9 mouse cellular contexts compared by ENCODE assay signal in the genomic region with DNA sequence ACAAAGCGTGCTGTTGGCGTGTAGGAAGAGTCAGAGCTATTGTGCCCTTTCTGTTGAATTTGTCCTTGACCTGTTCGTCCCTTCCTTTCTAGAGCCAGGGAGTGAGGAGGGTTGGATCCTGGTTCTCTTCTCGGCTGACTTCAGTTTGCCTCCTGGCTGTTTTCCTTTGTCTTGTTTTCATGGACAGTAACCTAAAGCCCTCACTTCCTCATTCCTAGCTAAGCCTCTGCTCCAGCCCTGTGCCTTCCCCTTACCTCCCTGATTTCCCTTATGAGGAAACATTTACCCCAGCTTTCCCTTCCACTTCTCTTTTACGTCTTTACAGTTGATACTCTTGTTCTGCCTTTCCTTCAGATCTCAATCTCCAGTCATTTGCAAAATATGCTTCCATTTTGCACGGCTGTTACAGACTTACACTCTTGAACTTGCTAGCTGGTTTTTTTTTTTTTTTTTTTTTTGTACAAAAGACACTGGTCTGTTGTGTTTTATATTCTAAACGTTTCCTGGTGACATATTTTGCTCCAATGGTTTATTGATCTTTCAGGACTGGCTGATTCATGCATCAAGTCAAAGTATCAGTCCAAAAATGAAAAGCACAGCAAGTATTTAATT. TPM values are rescaled to one million over a fixed set of nuclear protein-coding genes. Genes with fewer than 3 reads are reported as not detected.
DNase-seq lines count a peak whose midpoint lies in the region; ATAC-seq lines count a peak whose summit lies in the region.
"Had no signal": no experiment of that assay in that cellular context is flagged by ENCODE, and none has a peak within 500 bp of the region (broad histone marks: within the 10 kb centered on the region; RNA-seq: fewer than 3 reads in every experiment).

No protein-coding gene starts in this region.

- peaks cover 16% of the 10 kb centered on the region for H3K4me1 ChIP-seq in limb, embryonic 12.5 days (replicated peaks)
- H3K4me1 ChIP-seq in stomach, embryonic 15.5 days: 0 out of 2 replicates have a peak, but pooled peaks cover 4% of the 10 kb centered on the region

- no peak overlapping the region for H3K4me2 ChIP-seq in limb, embryonic 12.5 days
- H3K4me2 ChIP-seq in stomach, embryonic 15.5 days: 0 out of 2 replicates have a peak overlapping the region, but pooled peaks have one; percentile 2

- H3K27me3 ChIP-seq in limb, embryonic 12.5 days: no peaks in the 10 kb centered on the region
- H3K27me3 ChIP-seq in stomach, embryonic 15.5 days (replicated peaks): no peaks in the 10 kb centered on the region

- WGBS in limb, embryonic 12.5 days: 39% methylated on average over 7 of the region's 7 CpGs
- WGBS in stomach, embryonic 15.5 days: 20% methylated on average over 7 of the region's 7 CpGs

- H3K27ac ChIP-seq in limb, embryonic 12.5 days: 0 out of 2 replicates have a peak overlapping the region, but pooled peaks have one; percentile 12
- H3K27ac ChIP-seq in stomach, embryonic 15.5 days: peak overlapping the region; percentile 54; the same call in 1 of the 2 replicates

- no peaks in the 10 kb centered on the region for H3K36me3 ChIP-seq in limb, embryonic 12.5 days
- H3K36me3 ChIP-seq in stomach, embryonic 15.5 days: no peaks in the 10 kb centered on the region

- no peak overlapping the region for H3K4me3 ChIP-seq in limb, embryonic 12.5 days (replicated peaks)
- H3K4me3 ChIP-seq in stomach, embryonic 15.5 days (replicated peaks): no peak overlapping the region

- no peak for ATAC-seq in limb, embryonic 12.5 days (ENCODE audit: insufficient number of reproducible peaks, insufficient read depth, low FRiP score, low TSS enrichment, low read depth)
- no peak for ATAC-seq in stomach, embryonic 15.5 days (ENCODE audit: insufficient read depth, low FRiP score, low read depth)

- peak; percentile 17 for DNase-seq in lung, postnatal 36 days
- DNase-seq in lung, postnatal 25 days (ENCODE audit: low spot score): no peak
- DNase-seq in embryo, embryonic 10.5 days (ENCODE audit: low spot score): peak; percentile 32
- DNase-seq in natural killer cell, adult 2 months (ENCODE audit: low spot score in 2 of 2): no peak
- no peak for DNase-seq in gastrocnemius, postnatal 10 days
- DNase-seq in layer of hippocampus, postnatal 25 days (ENCODE audit: extremely low spot score in 1 of 2, low spot score in 1 of 2): no peak
- DNase-seq: lung, postnatal 4 days had no signal

- H3K9ac ChIP-seq in limb, embryonic 12.5 days (replicated peaks): no peak overlapping the region
- H3K9ac ChIP-seq in stomach, embryonic 15.5 days: no peak overlapping the region

- H3K9me3 ChIP-seq in limb, embryonic 12.5 days: no peaks in the 10 kb centered on the region
- no peaks in the 10 kb centered on the region for H3K9me3 ChIP-seq in stomach, embryonic 15.5 days

RNA-seq across cellular contexts. Expression of a gene that starts 50.5 kb away (rescaled TPM):
- polyA plus RNA-seq in limb, embryonic 12.5 days (2016; fragmentation: Nextera tagmentation; extraction: Ambion mirVana): 31.1 and 32.1 TPM in 2 replicates
- 28.9 and 29.6 TPM in 2 replicates for polyA plus RNA-seq in stomach, embryonic 15.5 days (2015; fragmentation: Nextera tagmentation; extraction: Ambion mirVana)
- total RNA-seq in gastrocnemius, postnatal 10 days (2021): 1 to 10 TPM; 6.8 to 7.8 TPM
- total RNA-seq in layer of hippocampus, postnatal 25 days (2021): 10 to 100 TPM; 38.3 to 38.9 TPM

Comparison
In these comparisons a context has a peak if more than half of its experiments do, and no peak if none do; other contexts are left out.
1. DNase-seq: peak in lung, postnatal 36 days (single experiment) and embryo, embryonic 10.5 days (single experiment); none in lung, postnatal 25 days (single experiment), natural killer cell, adult 2 months (0 of 2), gastrocnemius, postnatal 10 days (single experiment) and layer of hippocampus, postnatal 25 days (0 of 2).
2. RNA of a gene that starts 50.5 kb away (total RNA-seq): 38.3 to 38.9 TPM in layer of hippocampus, postnatal 25 days; 6.8 to 7.8 TPM in gastrocnemius, postnatal 10 days; every median in the first group is over 4 times any median in the second.